Comparison of ENCODE assay signal across 8 mouse cellular contexts in genomic region chr4:57717354-57717753, GRCm38 (mm10). TPM values are rescaled to one million over a fixed set of nuclear protein-coding genes. Genes with fewer than 3 reads are reported as not detected.
DNase-seq lines count a peak whose midpoint lies in the region; ATAC-seq lines count a peak whose summit lies in the region.

Gene Akap2, plus strand, starts transcription at chr4:57717657.

- H3K27me3 ChIP-seq in stomach, embryonic 15.5 days (replicated peaks): no peaks in the 10 kb centered on the region

- no peak within 1 kb of the TSS for H3K4me3 ChIP-seq in stomach, embryonic 15.5 days (replicated peaks)

- H3K36me3 ChIP-seq in stomach, embryonic 15.5 days: no peaks in the 10 kb centered on the region

- DNase-seq in heart, adult 11 months: peak; percentile 65
- no peak for DNase-seq in heart, adult 9 months (ENCODE audit: low spot score in 2 of 2)
- DNase-seq in adrenal gland, adult 2 months: no peak
- no peak for DNase-seq in heart, adult 18-20 months
- no peak for DNase-seq in layer of hippocampus, postnatal 14 days (ENCODE audit: low spot score in 2 of 2)
- no peak for DNase-seq in testis, postnatal 14 days (ENCODE audit: low spot score)
- DNase-seq in ovary, adult 18-20 months (ENCODE audit: low spot score): no peak

- WGBS in stomach, embryonic 15.5 days: 88% methylated on average over 9 of the region's 9 CpGs

- H3K9me3 ChIP-seq in stomach, embryonic 15.5 days: no peaks in the 10 kb centered on the region

- H3K4me2 ChIP-seq in stomach, embryonic 15.5 days: no peak within 1 kb of the TSS

- no peak for ATAC-seq in stomach, embryonic 15.5 days (ENCODE audit: insufficient read depth, low FRiP score, low read depth)

- no peaks in the 10 kb centered on the region for H3K4me1 ChIP-seq in stomach, embryonic 15.5 days

- no peak within 1 kb of the TSS for H3K27ac ChIP-seq in stomach, embryonic 15.5 days

- no peak within 1 kb of the TSS for H3K9ac ChIP-seq in stomach, embryonic 15.5 days

RNA-seq across cellular contexts. Expression of gene Akap2, which starts in this region (rescaled TPM):
- 100 to 1,000 TPM in 1 of 2 experiments, 10 to 100 TPM in 1; 99.1 to 186 TPM for total RNA-seq in adrenal gland, adult 2 months (2021)
- 56.4 and 60.7 TPM in 2 replicates for polyA plus RNA-seq in adrenal gland, adult 2 months (2012; rRNA removed)
- 10 to 100 TPM; 90.7 to 99.5 TPM for total RNA-seq in heart, adult 18-20 months (2021)
- total RNA-seq in layer of hippocampus, postnatal 14 days (2021): 10 to 100 TPM; 47.1 to 53.1 TPM
- 21.2 and 23.4 TPM in 2 replicates for polyA plus RNA-seq in stomach, embryonic 15.5 days (2015; fragmentation: Nextera tagmentation; extraction: Ambion mirVana)
